Mouse (Mus musculus) duodenum, adult 2 months (tissue): ENCODE data around the gene Adgrl2. TPM values are rescaled to one million over a fixed set of nuclear protein-coding genes. Genes with fewer than 3 reads are reported as not detected.

Experiments used
- polyA plus RNA-seq: library from polyadenylated mRNA; depleted of rRNA; stranded (reverse); fragments of >200 nt; gene quantifications from 2 replicates; pipeline ENCODE4 v1.2.3, GENCODE M21; 2012; ENCODE audit warnings: low replicate concordance; rRNA removed

Adgrl2 gene
- 9.2 and 15.1 TPM in 2 replicates for polyA plus RNA-seq

GRCm38 (mm10) chr3:148990531-148991003 is at the start of gene Adgrl2:
TSS of gene Adgrl2 (minus strand) at chr3:148990555.

